Mouse (Mus musculus): ENCODE results near the gene Fhit. TPM values are rescaled to one million over a fixed set of nuclear protein-coding genes. Genes with fewer than 3 reads are reported as not detected.

Fhit gene
- total RNA-seq (2014; rRNA removed) (7.7 and 9.9 TPM in 2 replicates), polyA plus RNA-seq (2015; fragmentation: Nextera tagmentation; extraction: Ambion mirVana) (11.2 and 11.8 TPM in 2 replicates)

GRCm38 (mm10) chr14:11161751-11162231, at the start of gene Fhit:
Gene Fhit, minus strand, starts transcription at chr14:11162035.
- Histone ChIP-seq H3K27ac (ENCODE audit: low read depth, low read length) (peak within 1 kb of the TSS; percentile 62), H3K9me3 (ENCODE audit: low read length) (no peaks in the 10 kb centered on the region), H3K36me3 (ENCODE audit: insufficient read depth, low read length) (no peaks in the 10 kb centered on the region), H3K27me3 (ENCODE audit: insufficient read depth, low read length) (no peaks in the 10 kb centered on the region), H3K4me3 (ENCODE audit: low read depth, low read length) (peak within 1 kb of the TSS; percentile 59), H3K4me2 (ENCODE audit: low read depth, low read length, poor library complexity, severe bottlenecking) (peak within 1 kb of the TSS; percentile 91), H3K4me1 (ENCODE audit: insufficient read depth, low read length) (no peaks in the 10 kb centered on the region), H3K9ac (replicated peaks; ENCODE audit: low read length, poor library complexity, severe bottlenecking) (peak within 1 kb of the TSS; percentile 69)
- WGBS = under 1% methylated on average over 28 of the region's 28 CpGs
- ATAC-seq (ENCODE audit: low FRiP score) = peak; percentile 96
- peak; percentile 97 for DNase-seq (ENCODE audit: low spot score)
- 0 out of 2 replicates have a peak, but pooled peaks have one; percentile 1 for TF ChIP-seq CTCF (IDR thresholded peaks at IDR 0.05)

GRCm38 (mm10) chr14:11206786-11207185, 45.0 kb upstream of the Fhit start:
- DNase-seq (ENCODE audit: low spot score) (no peak), ATAC-seq (ENCODE audit: low FRiP score) (no peak)
- Histone ChIP-seq H3K4me1 (ENCODE audit: insufficient read depth, low read length) (no peaks in the 10 kb centered on the region), H3K9ac (replicated peaks; ENCODE audit: low read length, poor library complexity, severe bottlenecking) (no peak overlapping the region), H3K4me2 (ENCODE audit: low read depth, low read length, poor library complexity, severe bottlenecking) (no peak overlapping the region), H3K9me3 (ENCODE audit: low read length) (no peaks in the 10 kb centered on the region), H3K4me3 (ENCODE audit: low read depth, low read length) (no peak overlapping the region), H3K36me3 (ENCODE audit: insufficient read depth, low read length) (no peaks in the 10 kb centered on the region), H3K27ac (ENCODE audit: low read depth, low read length) (no peak overlapping the region), H3K27me3 (ENCODE audit: insufficient read depth, low read length) (no peaks in the 10 kb centered on the region)
- 67% methylated on average over 2 of the region's 2 CpGs for WGBS
- TF ChIP-seq CTCF (IDR thresholded peaks at IDR 0.05) = no peak

GRCm38 (mm10) chr14:11160806-11161450, 907 bp downstream of the Fhit start:
- Histone ChIP-seq H3K4me1 (ENCODE audit: insufficient read depth, low read length) (no peaks in the 10 kb centered on the region), H3K9ac (replicated peaks; ENCODE audit: low read length, poor library complexity, severe bottlenecking) (peak overlapping the region; percentile 69), H3K9me3 (ENCODE audit: low read length) (no peaks in the 10 kb centered on the region), H3K4me3 (ENCODE audit: low read depth, low read length) (peak overlapping the region; percentile 59), H3K4me2 (ENCODE audit: low read depth, low read length, poor library complexity, severe bottlenecking) (peak overlapping the region; percentile 91), H3K27me3 (ENCODE audit: insufficient read depth, low read length) (no peaks in the 10 kb centered on the region), H3K36me3 (ENCODE audit: insufficient read depth, low read length) (no peaks in the 10 kb centered on the region), H3K27ac (ENCODE audit: low read depth, low read length) (0 out of 2 replicates have a peak overlapping the region, but pooled peaks have one; percentile 62)
- WGBS = 7% methylated on average over 17 of the region's 17 CpGs
- no peak for TF ChIP-seq CTCF (IDR thresholded peaks at IDR 0.05)
- peak; percentile 81 for ATAC-seq (ENCODE audit: low FRiP score)
- DNase-seq (ENCODE audit: low spot score) = peak; percentile 97

- no peaks in the 10 kb centered on the region for H3K27me3 ChIP-seq (ENCODE audit: insufficient read depth, low read length)
- no peak overlapping the region for H3K4me2 ChIP-seq (ENCODE audit: low read depth, low read length, poor library complexity, severe bottlenecking)
- ATAC-seq (ENCODE audit: low FRiP score) (no peak), DNase-seq (ENCODE audit: low spot score) (no peak)
- TF ChIP-seq CTCF (IDR thresholded peaks at IDR 0.05) = no peak
- no peak overlapping the region for H3K27ac ChIP-seq (ENCODE audit: low read depth, low read length)
- H3K4me1 ChIP-seq (ENCODE audit: insufficient read depth, low read length) = no peaks in the 10 kb centered on the region
- no peaks in the 10 kb centered on the region for H3K36me3 ChIP-seq (ENCODE audit: insufficient read depth, low read length)
- H3K9me3 ChIP-seq (ENCODE audit: low read length) = no peaks in the 10 kb centered on the region
- no peak overlapping the region for H3K4me3 ChIP-seq (ENCODE audit: low read depth, low read length)
- WGBS = 91% methylated on average over 11 of the region's 11 CpGs
- H3K9ac ChIP-seq (replicated peaks; ENCODE audit: low read length, poor library complexity, severe bottlenecking) = no peak overlapping the region
Observed at GRCm38 (mm10) chr14:11159641-11160040, 2.2 kb downstream of the Fhit start.

- 85% methylated on average over 7 of the region's 7 CpGs for WGBS
- Histone ChIP-seq H3K4me1 (ENCODE audit: insufficient read depth, low read length) (no peaks in the 10 kb centered on the region), H3K36me3 (ENCODE audit: insufficient read depth, low read length) (no peaks in the 10 kb centered on the region), H3K4me2 (ENCODE audit: low read depth, low read length, poor library complexity, severe bottlenecking) (no peak overlapping the region), H3K9me3 (ENCODE audit: low read length) (no peaks in the 10 kb centered on the region), H3K4me3 (ENCODE audit: low read depth, low read length) (no peak overlapping the region), H3K27me3 (ENCODE audit: insufficient read depth, low read length) (no peaks in the 10 kb centered on the region), H3K27ac (ENCODE audit: low read depth, low read length) (no peak overlapping the region), H3K9ac (replicated peaks; ENCODE audit: low read length, poor library complexity, severe bottlenecking) (no peak overlapping the region)
- no peak for ATAC-seq (ENCODE audit: low FRiP score)
- DNase-seq (ENCODE audit: low spot score) = no peak
- no peak for TF ChIP-seq CTCF (IDR thresholded peaks at IDR 0.05)
Observed at GRCm38 (mm10) chr14:11159021-11159420, 2.8 kb downstream of the Fhit start.

- Histone ChIP-seq H3K4me1 (ENCODE audit: insufficient read depth, low read length) (no peaks in the 10 kb centered on the region), H3K9me3 (ENCODE audit: low read length) (no peaks in the 10 kb centered on the region), H3K27me3 (ENCODE audit: insufficient read depth, low read length) (no peaks in the 10 kb centered on the region), H3K36me3 (ENCODE audit: insufficient read depth, low read length) (no peaks in the 10 kb centered on the region), H3K4me2 (ENCODE audit: low read depth, low read length, poor library complexity, severe bottlenecking) (no peak overlapping the region), H3K27ac (ENCODE audit: low read depth, low read length) (no peak overlapping the region), H3K4me3 (ENCODE audit: low read depth, low read length) (no peak overlapping the region), H3K9ac (replicated peaks; ENCODE audit: low read length, poor library complexity, severe bottlenecking) (no peak overlapping the region)
- ATAC-seq (ENCODE audit: low FRiP score) = no peak
- whole genome bisulfite sequencing = 89% methylated on average over 3 of the region's 3 CpGs
- TF ChIP-seq CTCF (IDR thresholded peaks at IDR 0.05) = no peak
- no peak for DNase-seq (ENCODE audit: low spot score)
Observed at GRCm38 (mm10) chr14:11157741-11158140, 4.1 kb downstream of the Fhit start.

All from midbrain, postnatal 0 days (tissue).